Mouse (Mus musculus) adrenal gland, adult 18-20 months (tissue): ENCODE measurements around the gene Sema4c. TPM values are rescaled to one million over a fixed set of nuclear protein-coding genes. Genes with fewer than 3 reads are reported as not detected.
A peak's percentile ranks its signal among the peaks of the same experiment; 100 is the strongest.

Source experiments
- DNase-seq, 2 experiments: peaks; one replicate each; pipeline ENCODE4 v3.0.0; 2021 to 2022; ENCODE audit warnings: low spot score in 2 of 2
- microRNA-seq, 2 experiments: library from miRNA; unstranded; fragments of <30 nt; microRNA quantifications; one replicate each; pipeline ENCODE4 v1.2.0; 2021; ENCODE audit warnings: borderline number of aligned reads in 2 of 2
- total RNA-seq, 2 experiments: library from RNA; stranded (reverse); gene quantifications; 1 replicate in 1 of 2; 2 replicates in 1 of 2; pipeline ENCODE4 v1.2.3; 2021

Sema4c gene
- total RNA-seq, 2 experiments from 2014 or later: 13.7 to 15.8 TPM

- DNase-seq: peak; percentile 41 to 56
Measured at GRCm38 (mm10) chr1:36512089-36512965, 45.8 kb downstream of the Sema4c start.

- peak; percentile 99 for DNase-seq
Measured at GRCm38 (mm10) chr1:36511289-36512021, 46.7 kb downstream of the Sema4c start, which contains the start of gene Cnnm3. Cnnm3 (plus strand) TSS chr1:36511867.

- DNase-seq: no peak
Measured at GRCm38 (mm10) chr1:36508238-36508637, 49.9 kb downstream of the Sema4c start.

- DNase-seq: peak; percentile 70 to 76
Measured at GRCm38 (mm10) chr1:36501261-36501660, 56.9 kb downstream of the Sema4c start.

Small RNA genes lying within 50 kb of the gene (microRNA-seq; reads per million reads assigned to microRNA genes)
- 0 reads per million in 2 experiments for gene Gm47280

Other genes starting within 250 kb of the Sema4c start
- 100 to 1,000 TPM in 1 of 2 experiments, 10 to 100 TPM in 1; 97.7 to 107 TPM for gene Kansl3, start 189.2 kb downstream of the Sema4c start, total RNA-seq
- gene Fer1l5, start 186.1 kb downstream of the Sema4c start, total RNA-seq: under 1 TPM in 1 of 2 experiments, not detected in 1; 0.16 TPM
- 10 to 100 TPM; 48.6 to 62.1 TPM for gene Lman2l, start 113.1 kb downstream of the Sema4c start, total RNA-seq
- gene Cnnm4, start 86.7 kb downstream of the Sema4c start, total RNA-seq: 1 to 10 TPM; 3.6 to 5.9 TPM
- gene Cnnm3, start 46.5 kb downstream of the Sema4c start, total RNA-seq: 10 to 100 TPM; 20.8 to 28.9 TPM
- 10 to 100 TPM; 10.3 to 10.6 TPM for gene Ankrd23, start 21.5 kb downstream of the Sema4c start, total RNA-seq
- gene Gm42417, start 18.9 kb downstream of the Sema4c start, total RNA-seq: not detected
- 10 to 100 TPM; 11.0 to 11.1 TPM for gene Ankrd39, start 10.9 kb downstream of the Sema4c start, total RNA-seq
- gene Fam178b, start 124.8 kb upstream of the Sema4c start, total RNA-seq: 1 to 10 TPM in 1 of 2 experiments, not detected in 1; 1.0 TPM
- gene Cox5b, start 133.1 kb upstream of the Sema4c start, total RNA-seq: 1,000 to 10,000 TPM in 1 of 2 experiments, 100 to 1,000 TPM in 1; 940 to 1,277 TPM
- not detected for gene 4933424G06Rik, start 151.8 kb upstream of the Sema4c start, total RNA-seq
- gene Actr1b, start 156.1 kb upstream of the Sema4c start, total RNA-seq: 100 to 1,000 TPM; 113 to 143 TPM
- under 1 TPM; 0.66 to 0.77 TPM for gene Zap70, start 203.4 kb upstream of the Sema4c start, total RNA-seq